Mouse (Mus musculus) megakaryocyte, embryonic 14.5 days (primary cell): Measurements from ENCODE around the gene Gm20425. TPM values are rescaled to one million over a fixed set of nuclear protein-coding genes. Genes with fewer than 3 reads are reported as not detected.

Experiments
- H3K27me3 ChIP-seq: replicated peaks from 2 replicates; pipeline ENCODE3; 2012; ENCODE audit warnings: inconsistent platforms
- H3K36me3 ChIP-seq: replicated peaks from 2 replicates; pipeline ENCODE3; 2012; ENCODE audit warnings: low read length, inconsistent platforms, mixed read lengths
- H3K4me1 ChIP-seq: 2 replicates; pipeline ENCODE4 v1.6.1; 2012; ENCODE audit warnings: inconsistent platforms
- H3K4me3 ChIP-seq: replicated peaks from 2 replicates; pipeline ENCODE3; 2012; ENCODE audit warnings: moderate library complexity, mild to moderate bottlenecking, inconsistent platforms
- H3K9me3 ChIP-seq: 2 replicates; pipeline ENCODE4 v1.6.1; 2012; ENCODE audit warnings: inconsistent platforms
- FLI1 ChIP-seq: IDR thresholded peaks from 2 replicates; pipeline ENCODE4 v1.6.1; 2012; ENCODE audit warnings: low read length, inconsistent platforms, mixed read lengths
- GATA1 ChIP-seq: IDR thresholded peaks from 3 replicates; pipeline ENCODE4 v1.6.1; 2012; ENCODE audit warnings: mixed read lengths, low read length, inconsistent platforms, borderline replicate concordance
- polyA plus RNA-seq: library from polyadenylated mRNA; stranded (reverse); fragments of >175 nt; gene quantifications from 2 replicates; pipeline ENCODE4 v1.2.3, GENCODE M21; 2012; ENCODE audit warnings: low replicate concordance; ENCODE audit not compliant: insufficient read depth

The Gm20425 gene
- polyA plus RNA-seq, 1 experiment: not detected

DNA sequence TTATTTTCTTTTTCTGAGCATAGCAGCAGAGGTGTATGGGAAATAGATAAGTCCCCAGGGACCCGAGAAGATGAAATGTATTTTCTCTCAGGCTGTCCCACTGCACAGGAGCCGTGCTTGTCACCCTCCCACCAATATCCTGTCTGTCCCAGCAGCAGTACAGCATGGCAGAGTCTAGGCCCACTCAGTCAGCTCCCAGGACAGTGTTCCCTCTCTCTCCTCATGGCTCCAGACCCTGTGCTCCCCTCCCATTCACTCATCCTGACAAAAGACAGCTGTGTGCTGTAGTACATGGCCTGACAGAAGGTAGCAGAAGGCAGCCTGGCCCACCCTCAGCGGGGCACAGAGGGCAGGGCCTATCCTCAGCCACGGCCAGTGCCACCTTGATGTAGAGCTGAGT is 86.2 kb downstream of the Gm20425 start:
- H3K4me1 ChIP-seq: peaks cover 8% of the 10 kb centered on the region; the same call in 1 of the 2 replicates
- peaks cover 15% of the 10 kb centered on the region for H3K27me3 ChIP-seq
- no peaks in the 10 kb centered on the region for H3K9me3 ChIP-seq
- no peak for TF ChIP-seq GATA1
- no peak for TF ChIP-seq FLI1
- H3K36me3 ChIP-seq: no peaks in the 10 kb centered on the region
- H3K4me3 ChIP-seq: no peak overlapping the region

DNA sequence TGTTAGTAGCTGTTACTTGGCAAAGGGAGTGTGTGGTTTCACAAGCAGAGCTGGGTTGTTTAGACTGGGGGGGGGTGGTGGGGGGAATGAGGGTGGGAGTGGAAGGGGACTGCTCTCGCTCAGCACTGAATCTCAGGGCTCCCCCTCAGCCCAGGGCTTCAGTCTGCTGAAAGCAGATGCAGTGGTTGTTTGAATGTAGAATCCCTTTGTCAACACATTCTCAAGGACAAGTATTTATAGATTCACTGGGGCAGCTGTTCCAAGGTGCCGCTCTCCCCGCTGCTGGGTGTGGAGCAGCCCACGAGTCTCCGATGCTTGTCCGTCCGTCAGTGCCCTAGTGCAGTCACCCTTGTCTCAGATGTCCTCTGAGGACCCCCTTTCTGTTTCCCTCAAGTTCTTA is 88.8 kb downstream of the Gm20425 start:
- Histone ChIP-seq H3K27me3 (peaks cover 23% of the 10 kb centered on the region), H3K4me3 (no peak overlapping the region), H3K9me3 (no peaks in the 10 kb centered on the region), H3K4me1 (peaks cover 7% of the 10 kb centered on the region; the same call in 1 of the 2 replicates), H3K36me3 (no peaks in the 10 kb centered on the region)
- TF ChIP-seq GATA1 (no peak), FLI1 (no peak)

DNA sequence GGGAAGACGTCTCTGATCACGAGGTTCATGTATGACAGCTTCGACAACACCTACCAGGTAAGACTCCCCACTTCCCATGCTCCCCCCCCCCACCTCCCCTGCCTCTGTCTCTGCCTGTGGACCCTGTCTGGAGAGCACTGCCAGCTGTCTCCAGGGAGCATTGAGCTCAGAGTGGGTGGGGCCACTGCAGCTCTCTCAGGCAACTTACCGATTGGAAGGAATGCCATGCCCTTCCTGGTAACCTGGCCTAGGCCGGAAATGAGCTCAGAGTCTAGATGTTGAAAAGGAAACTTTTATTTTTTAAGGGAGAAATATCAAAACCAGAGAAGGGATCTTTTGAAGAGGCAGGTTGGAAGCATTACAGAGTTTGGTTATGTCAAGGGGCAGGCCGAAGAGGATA is 89.7 kb downstream of the Gm20425 start:
- H3K9me3 ChIP-seq: no peaks in the 10 kb centered on the region
- TF ChIP-seq GATA1 (no peak), FLI1 (no peak)
- no peak overlapping the region for H3K4me3 ChIP-seq
- peaks cover 2% of the 10 kb centered on the region; the same call in 1 of the 2 replicates for H3K4me1 ChIP-seq
- peaks cover 23% of the 10 kb centered on the region for H3K27me3 ChIP-seq
- H3K36me3 ChIP-seq: no peaks in the 10 kb centered on the region

Other genes starting within 250 kb of the Gm20425 start
- not detected in 2 replicates for gene Slco2a1, start 241.6 kb downstream of the Gm20425 start, polyA plus RNA-seq
- gene Rab6b, start 118.5 kb downstream of the Gm20425 start, polyA plus RNA-seq: not detected in 2 replicates
- gene Srprb, start 28.2 kb downstream of the Gm20425 start, polyA plus RNA-seq: 22.2 and 55.1 TPM in 2 replicates
- 7.8 and 56.8 TPM in 2 replicates for gene Trf, start 137 bp upstream of the Gm20425 start, polyA plus RNA-seq
- gene 1300017J02Rik, start 74.8 kb upstream of the Gm20425 start, polyA plus RNA-seq: not detected in 2 replicates
- 8.6 and 13.7 TPM in 2 replicates for gene Topbp1, start 74.9 kb upstream of the Gm20425 start, polyA plus RNA-seq
- gene Cdv3, start 135.5 kb upstream of the Gm20425 start, polyA plus RNA-seq: 71.9 and 112 TPM in 2 replicates